Mouse (Mus musculus) left cerebral cortex, postnatal 4 days (tissue): ENCODE measurements around the gene Arhgef2. TPM values are rescaled to one million over a fixed set of nuclear protein-coding genes. Genes with fewer than 3 reads are reported as not detected.

ENCODE experiments used
- DNase-seq: peaks from one replicate; pipeline ENCODE4 v3.0.0-alpha.2; 2022
- intact Hi-C: fragments of 180-260 bp; cut with DNase I; formaldehyde crosslinking; loops from one replicate; pipeline ENCODE4 v1.15.1; 2025
- total RNA-seq, 2 experiments: library from RNA; stranded (reverse); gene quantifications; 2 replicates each; pipeline ENCODE4 v1.2.3; 2021

Gene Arhgef2
- total RNA-seq, 2 experiments from 2014 or later = 129 to 134 TPM

- intact Hi-C loops = no loop called here
- no peak for DNase-seq
Observed at GRCm38 (mm10) chr3:88655619-88656018, 49.9 kb downstream of the Arhgef2 start.

- intact Hi-C loops = no loop called here
- no peak for DNase-seq
Observed at GRCm38 (mm10) chr3:88658441-88659127, 52.8 kb downstream of the Arhgef2 start.

GRCm38 (mm10) chr3:88659798-88660197 is 54.0 kb downstream of the Arhgef2 start:
- intact Hi-C loops = no loop called here
- no peak for DNase-seq

GRCm38 (mm10) chr3:88664095-88664494 is 58.3 kb downstream of the Arhgef2 start:
- no peak for DNase-seq
- intact Hi-C loops = no loop called here

GRCm38 (mm10) chr3:88677399-88677798 is 71.6 kb downstream of the Arhgef2 start:
- intact Hi-C loops = no loop called here
- DNase-seq = peak; percentile 75

GRCm38 (mm10) chr3:88683814-88684213 is 78.0 kb downstream of the Arhgef2 start:
- DNase-seq = no peak
- intact Hi-C loops = no loop called here

- intact Hi-C loops = no loop called here
- no peak for DNase-seq
Observed at GRCm38 (mm10) chr3:88684236-88684979, 78.6 kb downstream of the Arhgef2 start.

- peak; percentile 96 for DNase-seq
- intact Hi-C loops = no loop called here
Observed at GRCm38 (mm10) chr3:88684980-88685941, 79.5 kb downstream of the Arhgef2 start, which contains the start of gene Khdc4. TSS of gene Khdc4 (plus strand) at chr3:88685803.

GRCm38 (mm10) chr3:88685958-88686451 is 80.2 kb downstream of the Arhgef2 start:
- peak; percentile 60 for DNase-seq
- intact Hi-C loops = no loop called here

GRCm38 (mm10) chr3:88686734-88687611 is 81.2 kb downstream of the Arhgef2 start:
- intact Hi-C loops = no loop called here
- no peak for DNase-seq

- intact Hi-C loops = no loop called here
- no peak for DNase-seq
Observed at GRCm38 (mm10) chr3:88689079-88689478, 83.3 kb downstream of the Arhgef2 start.

- no peak for DNase-seq
- intact Hi-C loops = loop anchor here (10.0 kb wide), 1 partner anchor 379 kb away; no protein-coding TSS in a partner anchor
Observed at GRCm38 (mm10) chr3:88695545-88695944, 89.8 kb downstream of the Arhgef2 start.

Other genes starting within 250 kb of the Arhgef2 start
- 1 to 10 TPM; 1.9 to 2.1 TPM for gene Paqr6, start 241.4 kb upstream of the Arhgef2 start, total RNA-seq
- under 1 TPM in 1 of 2 experiments, not detected in 1; 0.36 TPM for gene Bglap3, start 233.2 kb upstream of the Arhgef2 start, total RNA-seq
- not detected for gene Bglap2, start 227.3 kb upstream of the Arhgef2 start, total RNA-seq
- not detected for gene Bglap, start 221.5 kb upstream of the Arhgef2 start, total RNA-seq
- gene Pmf1, start 195.6 kb upstream of the Arhgef2 start, total RNA-seq = 10 to 100 TPM; 15.7 to 16.0 TPM
- gene Slc25a44, start 180.8 kb upstream of the Arhgef2 start, total RNA-seq = 10 to 100 TPM; 43.7 to 47.7 TPM
- gene Sema4a, start 144.8 kb upstream of the Arhgef2 start, total RNA-seq = 10 to 100 TPM; 58.1 to 58.4 TPM
- gene Lmna, start 96.0 kb upstream of the Arhgef2 start, total RNA-seq = 10 to 100 TPM; 35.3 to 37.7 TPM
- 10 to 100 TPM; 80.5 to 87.8 TPM for gene Mex3a, start 73.6 kb upstream of the Arhgef2 start, total RNA-seq
- gene Rab25, start 57.7 kb upstream of the Arhgef2 start, total RNA-seq = under 1 TPM in 1 of 2 experiments, not detected in 1; 0.83 TPM
- 100 to 1,000 TPM; 106 to 120 TPM for gene Lamtor2, start 52.9 kb upstream of the Arhgef2 start, total RNA-seq
- gene Ubqln4, start 52.2 kb upstream of the Arhgef2 start, total RNA-seq = 100 to 1,000 TPM in 1 of 2 experiments, 10 to 100 TPM in 1; 97.5 to 105 TPM
- 100 to 1,000 TPM; 114 to 121 TPM for gene Ssr2, start 30.1 kb upstream of the Arhgef2 start, total RNA-seq
- gene Rxfp4, start 47.2 kb downstream of the Arhgef2 start, total RNA-seq = not detected
- gene Khdc4, start 79.8 kb downstream of the Arhgef2 start, total RNA-seq = 10 to 100 TPM; 76.3 to 78.3 TPM
- 10 to 100 TPM; 45.0 to 46.9 TPM for gene Rit1, start 110.9 kb downstream of the Arhgef2 start, total RNA-seq
- 100 to 1,000 TPM; 238 to 268 TPM for gene Syt11, start 169.2 kb downstream of the Arhgef2 start, total RNA-seq
- gene Gon4l, start 229.3 kb downstream of the Arhgef2 start, total RNA-seq = 10 to 100 TPM; 52.9 to 58.0 TPM